8 mouse cellular contexts compared by ENCODE assay signal in genomic region chr8:110938882-110939589, GRCm38 (mm10). TPM values are rescaled to one million over a fixed set of nuclear protein-coding genes. Genes with fewer than 3 reads are reported as not detected.
DNase-seq lines count a peak whose midpoint lies in the region; ATAC-seq lines count a peak whose summit lies in the region.

No protein-coding gene starts in this region.

- H3K9ac ChIP-seq in hindbrain, embryonic 16.5 days (ENCODE audit: low read depth, low read length), result no peak overlapping the region
- no peak overlapping the region for H3K9ac ChIP-seq in hindbrain, embryonic 12.5 days

- no peaks in the 10 kb centered on the region for H3K36me3 ChIP-seq in hindbrain, embryonic 16.5 days (ENCODE audit: control insufficient read depth, insufficient read depth, low read length)
- no peaks in the 10 kb centered on the region for H3K36me3 ChIP-seq in hindbrain, embryonic 12.5 days

- peak; percentile 72; the same call in 1 of the 2 replicates for ATAC-seq in hindbrain, embryonic 16.5 days
- no peak for ATAC-seq in hindbrain, embryonic 12.5 days (ENCODE audit: low FRiP score)
- ATAC-seq in hematopoietic stem cell, adult 5-6 weeks (replicated peaks in 1 of 2; ENCODE audit: insufficient read depth in 1 of 2, low FRiP score in 2 of 2, low TSS enrichment in 1 of 2, low read depth in 1 of 2, poor library complexity in 2 of 2, severe bottlenecking in 2 of 2), result peak; percentile 90 to 91

- intact Hi-C loops in left cerebral cortex, postnatal 25 days (cut with DNase I), result no loop called here

- peak overlapping the region; percentile 19; the same call in 1 of the 2 replicates for H3K27ac ChIP-seq in hindbrain, embryonic 16.5 days (ENCODE audit: low read depth, low read length)
- no peak overlapping the region for H3K27ac ChIP-seq in hindbrain, embryonic 12.5 days

- 0 out of 2 replicates have a peak, but pooled peaks cover 4% of the 10 kb centered on the region for H3K4me1 ChIP-seq in hindbrain, embryonic 16.5 days (ENCODE audit: control insufficient read depth, insufficient read depth, low read depth, low read length)
- H3K4me1 ChIP-seq in hindbrain, embryonic 12.5 days, result peaks cover 5% of the 10 kb centered on the region

- 68% methylated on average over 6 of the region's 6 CpGs for WGBS in hindbrain, embryonic 16.5 days
- WGBS in hindbrain, embryonic 12.5 days, result 76% methylated on average over 6 of the region's 6 CpGs

- no peak overlapping the region for H3K4me2 ChIP-seq in hindbrain, embryonic 16.5 days (ENCODE audit: low read length)
- no peak overlapping the region for H3K4me2 ChIP-seq in hindbrain, embryonic 12.5 days (replicated peaks)

- H3K9me3 ChIP-seq in hindbrain, embryonic 16.5 days (ENCODE audit: control insufficient read depth, low read length), result no peaks in the 10 kb centered on the region
- H3K9me3 ChIP-seq in hindbrain, embryonic 12.5 days (replicated peaks), result no peaks in the 10 kb centered on the region

- peak; percentile 32 for DNase-seq in adrenal gland, adult 8-10 months
- peak; percentile 82 for DNase-seq in fibroblast of lung, adult 2 months (ENCODE audit: low read depth)
- peak; percentile 68 to 94 for DNase-seq in left cerebral cortex, postnatal 25 days (ENCODE audit: low spot score in 2 of 2)
- peak; percentile 9 to 44 for DNase-seq in natural killer cell, adult 2 months (ENCODE audit: low spot score in 2 of 2)
- DNase-seq in urinary bladder, postnatal 4 days (ENCODE audit: low spot score in 2 of 2), result no peak

- H3K4me3 ChIP-seq in hindbrain, embryonic 16.5 days (ENCODE audit: low read length), result no peak overlapping the region
- H3K4me3 ChIP-seq in hindbrain, embryonic 12.5 days, result no peak overlapping the region

- H3K27me3 ChIP-seq in hindbrain, embryonic 16.5 days (replicated peaks; ENCODE audit: control insufficient read depth, insufficient read depth, low read length), result no peaks in the 10 kb centered on the region
- H3K27me3 ChIP-seq in hindbrain, embryonic 12.5 days, result no peaks in the 10 kb centered on the region

RNA-seq across cellular contexts. Expression of gene St3gal2, which starts 19.3 kb away (rescaled TPM):
- polyA plus RNA-seq in hindbrain, embryonic 16.5 days (2015; fragmentation: Nextera tagmentation; extraction: Ambion mirVana), result 23.5 and 26.5 TPM in 2 replicates
- polyA plus RNA-seq in hindbrain, embryonic 12.5 days (2016; fragmentation: Nextera tagmentation; extraction: Ambion mirVana), result 30.4 and 31.2 TPM in 2 replicates
- 10 to 100 TPM; 19.1 to 41.1 (median 27.7) TPM for total RNA-seq in adrenal gland, adult 8-10 months (2022)
- 7.1 and 12.3 TPM in 2 replicates for total RNA-seq in hematopoietic stem cell, adult 5-6 weeks (2017)
- total RNA-seq in left cerebral cortex, postnatal 25 days (2021), result 10 to 100 TPM; 86.2 to 88.7 TPM

RNA-seq across cellular contexts. Expression of gene Fuk, which starts 36.7 kb away (rescaled TPM):
- 7.2 and 8.1 TPM in 2 replicates for polyA plus RNA-seq in hindbrain, embryonic 16.5 days (2015; fragmentation: Nextera tagmentation; extraction: Ambion mirVana)
- 11.4 and 11.9 TPM in 2 replicates for polyA plus RNA-seq in hindbrain, embryonic 12.5 days (2016; fragmentation: Nextera tagmentation; extraction: Ambion mirVana)
- total RNA-seq in adrenal gland, adult 8-10 months (2022), result 10 to 100 TPM; 11.1 to 19.0 (median 15.8) TPM
- total RNA-seq in hematopoietic stem cell, adult 5-6 weeks (2017), result 3.3 and 5.6 TPM in 2 replicates
- 10 to 100 TPM; 15.9 to 19.0 TPM for total RNA-seq in left cerebral cortex, postnatal 25 days (2021)

RNA-seq across cellular contexts. Expression of gene Ddx19a, which starts 58.6 kb away (rescaled TPM):
- 10.1 and 12.8 TPM in 2 replicates for polyA plus RNA-seq in hindbrain, embryonic 16.5 days (2015; fragmentation: Nextera tagmentation; extraction: Ambion mirVana)
- polyA plus RNA-seq in hindbrain, embryonic 12.5 days (2016; fragmentation: Nextera tagmentation; extraction: Ambion mirVana), result 13.9 and 16.9 TPM in 2 replicates
- total RNA-seq in adrenal gland, adult 8-10 months (2022), result 10 to 100 TPM; 38.7 to 52.2 (median 44.5) TPM
- 33.8 and 45.6 TPM in 2 replicates for total RNA-seq in hematopoietic stem cell, adult 5-6 weeks (2017)
- total RNA-seq in left cerebral cortex, postnatal 25 days (2021), result 10 to 100 TPM; 30.9 to 31.1 TPM

Comparison
In these comparisons a context has a peak if more than half of its experiments do, and no peak if none do; other contexts are left out.
1. DNase-seq: peak in adrenal gland, adult 8-10 months (single experiment), fibroblast of lung, adult 2 months (single experiment), left cerebral cortex, postnatal 25 days (2 of 2) and natural killer cell, adult 2 months (2 of 2); none in urinary bladder, postnatal 4 days (0 of 2).